Mouse (Mus musculus): Measurements from ENCODE around the gene Fscn1. TPM values are rescaled to one million over a fixed set of nuclear protein-coding genes. Genes with fewer than 3 reads are reported as not detected.

Gene Fscn1
- total RNA-seq (2021): 100 to 1,000 TPM in 1 of 2 experiments, 10 to 100 TPM in 1; 94.0 to 121 TPM
- long read RNA-seq, experiment 1, transcript Fscn1-201 (5 exons, 2,675 nt): major isoform, 285 of 297 reads
- long read RNA-seq, experiment 1, partial matches to known transcripts: 3 of 297 reads
- long read RNA-seq, experiment 1, other reads (novel, unspliced or antisense): 9 of 297 reads
- long read RNA-seq, experiment 2, transcript Fscn1-201 (5 exons, 2,675 nt): major isoform, 207 of 218 reads
- long read RNA-seq, experiment 2, partial matches to known transcripts: 5 of 218 reads
- long read RNA-seq, experiment 2, other reads (novel, unspliced or antisense): 6 of 218 reads

- peak; percentile 94 for DNase-seq
Observed at GRCm38 (mm10) chr5:142959576-142960556, at the start of gene Fscn1. TSS of gene Fscn1 (plus strand) at chr5:142960343.

GRCm38 (mm10) chr5:142911629-142912028 lies 48.5 kb upstream of the Fscn1 start:
- no peak for DNase-seq

GRCm38 (mm10) chr5:142912320-142912719 lies 47.8 kb upstream of the Fscn1 start:
- DNase-seq: no peak

- no peak for DNase-seq
Observed at GRCm38 (mm10) chr5:142912739-142913138, 47.4 kb upstream of the Fscn1 start.

GRCm38 (mm10) chr5:142915231-142915630 lies 44.9 kb upstream of the Fscn1 start:
- no peak for DNase-seq

- DNase-seq: peak; percentile 69
Observed at GRCm38 (mm10) chr5:142916593-142916992, 43.5 kb upstream of the Fscn1 start.

- no peak for DNase-seq
Observed at GRCm38 (mm10) chr5:142917402-142917801, 42.7 kb upstream of the Fscn1 start.

DNA sequence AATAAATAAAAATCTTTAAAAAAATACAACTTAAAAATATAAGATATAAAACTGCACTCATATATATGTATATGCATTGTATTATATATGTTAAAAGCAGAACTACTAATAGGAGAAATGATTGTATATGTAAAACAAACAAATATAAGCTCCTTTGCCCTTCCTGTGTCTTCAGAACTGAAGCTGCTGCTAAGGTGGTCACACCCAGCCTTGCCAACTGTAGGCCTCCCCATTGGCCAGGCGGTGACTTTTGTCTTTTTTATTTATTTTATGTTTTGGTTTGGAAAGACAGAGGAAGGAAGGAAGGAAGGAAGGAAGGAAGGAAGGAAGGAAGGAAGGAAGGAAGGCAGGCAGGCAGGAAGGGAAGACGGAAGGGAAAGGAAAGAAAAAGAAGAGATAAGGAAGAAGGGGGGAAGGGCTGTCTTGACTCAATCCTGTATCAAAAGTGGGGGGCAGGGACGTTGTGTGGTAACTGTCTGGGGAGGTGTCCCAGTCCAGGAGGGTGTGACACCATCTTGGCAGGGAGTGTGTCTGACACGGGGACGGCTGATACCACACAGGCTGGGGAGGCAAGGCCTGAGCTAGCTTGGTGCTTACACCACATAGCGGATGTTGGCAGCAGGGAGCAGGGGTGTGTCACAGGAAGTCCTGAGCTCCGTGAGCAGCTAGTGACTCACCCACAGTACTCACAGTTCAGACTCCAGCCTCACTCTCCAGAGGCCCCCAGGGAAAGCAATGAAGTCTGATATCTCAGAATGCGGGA lies 39.7 kb upstream of the Fscn1 start:
- DNase-seq: peak; percentile 52

GRCm38 (mm10) chr5:142921074-142921459 lies 39.1 kb upstream of the Fscn1 start:
- no peak for DNase-seq

DNA sequence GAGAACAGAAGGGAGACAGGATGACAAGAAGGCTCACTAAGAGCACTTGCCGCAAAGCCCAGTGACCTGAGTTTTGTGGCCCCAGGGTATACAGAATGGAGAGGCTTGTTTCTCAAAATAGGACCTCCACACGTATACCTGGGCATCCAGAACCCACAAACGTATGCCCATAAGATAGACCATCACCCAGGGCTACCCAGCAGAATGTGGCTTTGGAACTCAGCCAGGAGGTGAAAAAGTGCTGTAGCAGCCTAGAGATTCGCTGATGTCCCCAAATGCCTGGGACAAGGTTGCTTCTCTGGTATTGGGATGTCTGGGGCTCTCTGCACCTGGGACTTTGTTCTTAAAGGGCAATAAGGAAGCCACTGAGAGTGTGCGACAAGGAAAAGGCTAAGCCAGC lies 37.9 kb upstream of the Fscn1 start:
- no peak for DNase-seq

DNA sequence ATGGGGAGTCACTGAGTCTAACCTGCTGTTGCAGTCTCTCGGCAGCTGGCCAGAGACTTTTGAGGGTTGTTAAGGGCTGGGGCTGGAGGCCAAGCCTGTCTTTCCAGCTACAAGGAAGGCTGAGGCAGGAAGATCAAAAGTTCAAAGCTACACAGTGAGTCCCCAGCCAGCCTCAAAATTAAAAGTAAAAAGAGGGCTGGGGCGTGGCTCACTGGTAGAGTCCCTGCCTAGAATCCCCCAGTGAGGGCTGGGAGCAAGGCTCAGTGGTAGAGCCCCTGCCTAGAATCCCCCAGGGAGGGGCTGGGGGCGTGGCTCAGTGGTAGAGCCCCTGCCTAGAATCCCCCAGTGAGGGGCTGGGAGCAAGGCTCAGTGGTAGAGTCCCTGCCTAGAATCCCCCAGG lies 36.4 kb upstream of the Fscn1 start:
- no peak for DNase-seq

DNA sequence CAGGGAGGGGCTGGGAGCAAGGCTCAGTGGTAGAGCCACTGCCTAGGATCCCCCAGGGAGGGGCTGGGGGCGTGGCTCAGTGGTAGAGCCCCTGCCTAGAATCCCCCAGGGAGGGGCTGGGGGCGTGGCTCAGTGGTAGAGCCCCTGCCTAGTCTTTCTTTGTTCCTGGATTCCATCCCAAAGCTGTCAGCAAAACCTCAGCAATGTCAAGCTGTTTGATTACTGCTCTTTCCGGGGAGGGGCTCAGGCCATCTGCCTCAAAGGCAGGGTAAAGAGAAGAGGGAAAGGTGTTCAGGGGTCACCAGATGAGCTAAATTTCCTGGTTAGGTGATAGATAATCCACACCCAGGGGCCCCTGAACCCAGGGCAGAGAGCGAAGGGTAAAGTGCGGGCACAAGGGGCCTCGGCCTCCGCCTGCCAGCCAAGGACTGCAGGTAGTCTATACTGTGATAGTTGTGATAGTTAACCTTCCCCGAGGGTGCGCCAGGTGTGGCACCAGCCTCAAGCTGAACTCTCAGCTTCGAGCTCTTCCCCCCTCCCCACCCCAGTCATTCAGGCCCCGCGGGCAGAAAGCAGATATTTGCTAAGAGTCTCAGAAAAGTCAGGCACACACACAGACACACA lies 35.7 kb upstream of the Fscn1 start:
- no peak for DNase-seq

DNA sequence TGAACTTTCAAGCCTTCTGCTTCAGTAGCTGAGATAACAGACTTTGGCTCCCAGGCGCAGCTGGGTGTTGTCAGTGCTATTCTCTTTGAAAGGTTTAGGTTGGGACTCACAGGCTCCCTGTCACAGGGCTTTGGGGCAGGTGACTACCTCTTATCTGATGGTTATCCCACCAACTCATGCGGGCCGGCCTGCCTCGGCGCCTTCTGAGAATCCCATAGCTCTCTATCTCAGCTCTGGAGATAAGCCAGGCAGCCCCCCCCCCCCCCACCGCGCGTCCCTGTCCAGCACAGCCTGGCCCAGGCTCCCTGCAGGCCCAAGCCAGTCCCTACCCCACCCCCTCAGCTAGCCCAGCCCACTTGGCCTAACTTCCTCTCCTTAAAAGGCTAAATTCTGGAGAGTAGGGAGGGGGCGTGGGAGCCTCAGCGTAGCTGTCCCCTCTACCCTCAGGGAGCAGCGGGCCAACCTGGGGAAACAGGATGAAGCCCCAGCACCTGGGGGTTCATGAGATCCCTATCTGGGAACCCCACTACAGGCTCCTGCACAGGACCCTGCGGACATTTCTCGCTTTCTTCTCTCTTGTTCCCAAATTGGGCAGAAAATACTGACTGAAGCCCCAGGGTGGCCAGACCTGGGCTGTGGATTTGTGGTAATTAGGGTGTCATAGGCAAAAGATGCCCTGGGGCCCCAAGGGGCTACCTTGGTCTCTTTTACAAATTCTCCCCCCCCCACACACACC lies 33.8 kb upstream of the Fscn1 start:
- no peak for DNase-seq

GRCm38 (mm10) chr5:142926940-142927228 lies 33.3 kb upstream of the Fscn1 start:
- no peak for DNase-seq

DNA sequence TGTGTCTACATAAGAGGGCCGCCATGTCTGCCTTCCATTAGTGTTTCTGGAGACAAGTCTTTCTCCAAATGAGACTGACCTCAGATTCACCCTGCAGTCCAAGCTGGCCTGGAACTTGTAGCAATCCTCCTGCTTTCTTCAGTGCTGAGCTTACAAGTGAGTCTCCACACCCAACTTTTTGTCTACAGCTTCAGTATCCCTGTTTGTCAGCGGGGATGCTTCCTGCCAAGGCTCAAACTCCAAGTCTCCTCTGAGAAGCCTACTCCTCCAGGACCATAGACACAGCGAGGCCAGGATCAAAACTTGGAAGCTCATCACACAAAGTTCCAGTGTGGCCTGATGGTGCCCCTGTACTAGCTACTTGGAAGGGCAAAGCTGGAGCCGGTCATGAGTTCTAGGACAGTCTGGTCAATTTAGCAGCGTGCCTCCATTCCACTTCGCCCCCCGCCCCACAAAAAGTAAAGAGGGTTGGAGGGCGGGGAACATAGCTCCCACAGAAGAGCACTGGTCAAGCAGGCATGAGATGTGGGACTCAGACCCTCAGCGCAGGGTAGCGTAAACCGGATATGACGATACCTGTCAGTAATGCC lies 32.7 kb upstream of the Fscn1 start:
- DNase-seq: no peak

DNA sequence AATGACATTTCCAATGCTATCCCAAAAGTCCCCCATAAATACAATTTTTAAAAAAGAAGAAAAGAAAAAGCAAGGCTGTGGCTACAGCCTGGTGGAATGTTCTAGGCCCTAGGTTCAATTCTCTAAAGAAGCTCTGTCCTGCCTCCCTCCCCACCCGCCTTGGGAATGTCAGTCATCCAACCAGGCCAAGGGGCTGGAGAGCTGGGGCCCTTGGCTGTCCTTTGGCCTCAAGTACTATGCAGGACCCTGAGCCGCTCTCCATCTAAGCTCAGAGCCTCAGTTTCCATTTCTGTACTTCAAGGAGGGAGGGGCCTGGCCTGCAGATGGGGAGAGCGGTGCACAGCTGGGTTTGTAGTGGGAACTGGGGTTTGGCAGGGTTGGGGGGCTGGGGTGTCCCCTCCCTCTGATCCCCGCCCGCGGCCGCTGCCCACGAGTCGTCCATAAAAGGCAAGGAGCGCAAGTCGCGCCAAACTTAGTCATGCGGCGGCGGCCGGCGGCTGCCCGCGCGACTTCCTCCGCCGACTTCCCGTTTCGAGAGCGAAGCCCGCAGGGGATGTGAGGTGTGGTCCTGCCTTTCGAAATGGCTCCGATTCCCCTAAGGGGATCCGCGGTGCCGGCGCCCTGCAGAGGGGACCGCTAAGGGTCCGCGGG lies 31.3 kb upstream of the Fscn1 start:
- DNase-seq: peak; percentile 77

- DNase-seq: no peak
Observed at GRCm38 (mm10) chr5:142929400-142929752, 30.8 kb upstream of the Fscn1 start.

DNA sequence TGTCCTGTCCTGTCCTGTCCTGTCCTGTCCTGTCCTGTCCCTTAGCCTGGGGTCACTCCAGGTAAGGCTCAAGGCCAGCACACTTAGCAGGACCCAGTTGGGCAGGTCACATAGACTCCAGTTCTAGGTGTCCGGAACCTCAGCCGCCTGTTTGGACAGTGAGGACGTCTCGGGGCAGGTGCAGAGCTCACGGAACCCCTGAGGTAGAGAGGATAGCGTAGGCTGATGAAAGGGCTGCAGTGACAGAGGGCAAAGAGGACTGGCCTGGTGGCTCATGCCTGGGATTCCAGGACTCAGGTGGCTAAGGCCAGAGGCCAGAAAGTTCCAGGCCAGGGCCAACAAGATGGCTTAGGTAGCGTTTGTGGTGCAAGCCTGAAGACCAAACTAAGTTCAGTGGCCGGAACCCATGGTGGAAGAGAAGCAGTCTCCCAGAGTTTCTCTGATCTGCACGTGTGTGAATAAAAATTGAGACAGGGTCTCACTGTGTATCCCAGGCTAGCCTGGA lies 28.9 kb upstream of the Fscn1 start:
- DNase-seq: no peak

DNA sequence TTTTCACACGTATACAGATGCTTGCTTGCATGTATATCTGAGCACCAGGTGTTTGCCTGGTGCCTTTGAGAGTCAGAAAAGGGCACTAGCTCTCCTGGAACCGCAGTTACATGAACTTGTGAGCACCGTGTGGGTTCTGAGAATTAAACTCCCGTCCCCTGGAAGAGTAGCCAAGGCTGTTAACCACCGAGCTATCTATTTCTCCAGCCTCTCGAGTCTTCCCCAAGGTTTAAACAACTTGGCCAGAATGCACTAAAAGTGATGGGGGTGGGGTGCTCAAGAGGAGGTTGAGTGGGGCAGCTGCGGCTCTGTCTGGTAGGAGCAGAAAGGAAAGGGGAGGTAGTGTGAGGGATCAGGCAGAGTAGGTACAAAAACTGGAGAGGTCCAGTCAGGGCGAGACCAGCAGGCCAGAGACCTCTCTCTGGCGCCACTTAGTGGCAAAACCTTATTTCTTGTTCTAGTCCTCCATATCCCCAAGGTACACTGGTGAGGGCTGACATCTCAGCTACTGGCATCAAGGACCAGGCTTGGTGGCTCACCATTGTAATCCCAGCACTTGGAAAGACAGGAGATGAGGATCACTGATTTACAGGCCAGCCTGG lies 28.0 kb upstream of the Fscn1 start:
- DNase-seq: peak; percentile 70

DNA sequence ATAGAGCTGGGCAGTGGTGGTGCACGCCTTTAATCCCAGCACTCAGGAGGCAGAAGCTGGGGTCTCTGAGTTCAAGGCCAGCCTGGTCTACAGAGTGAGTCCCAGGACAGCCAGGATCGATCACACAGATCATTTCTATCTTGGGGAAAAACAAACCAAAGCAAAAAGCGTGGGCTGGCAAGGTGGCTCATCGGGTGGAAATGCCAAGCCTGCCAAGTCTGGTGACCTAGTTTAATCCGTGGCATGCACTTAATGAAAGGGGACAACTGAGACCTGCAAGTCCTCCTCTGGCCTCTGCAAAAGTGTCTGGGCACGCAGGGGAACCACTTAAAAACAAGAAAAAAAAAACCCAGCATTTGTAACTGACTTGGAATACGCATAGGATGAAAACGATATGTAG lies 27.4 kb upstream of the Fscn1 start:
- no peak for DNase-seq
